In genomic region chr7:96277550-96277949, GRCm38 (mm10) we compare ENCODE assay signal across 20 mouse cellular contexts.
DNase-seq lines count a peak whose midpoint lies in the region; ATAC-seq lines count a peak whose summit lies in the region.
"Had no signal": no experiment of that assay in that cellular context is flagged by ENCODE, and none has a peak within 500 bp of the region (broad histone marks: within the 10 kb centered on the region; RNA-seq: fewer than 3 reads in every experiment).

No protein-coding gene starts in this region.

- H3K36me3 ChIP-seq in forebrain, embryonic 10.5 days (replicated peaks) = peaks cover 15% of the 10 kb centered on the region
- peaks cover 13% of the 10 kb centered on the region for H3K36me3 ChIP-seq in midbrain, embryonic 10.5 days
- H3K36me3 ChIP-seq in neural tube, embryonic 14.5 days (ENCODE audit: control insufficient read depth, insufficient read depth, low read length) = no peaks in the 10 kb centered on the region
- H3K36me3 ChIP-seq in heart, embryonic 11.5 days (ENCODE audit: control insufficient read depth, insufficient read depth, low read length) = no peaks in the 10 kb centered on the region
- H3K36me3 ChIP-seq: liver, embryonic 15.5 days had no signal

- peak; percentile 38 for DNase-seq in embryo, embryonic 11 days
- DNase-seq in embryo, embryonic 10 days (ENCODE audit: low spot score) = no peak
- no peak for DNase-seq in forebrain, embryonic 10.5 days (ENCODE audit: extremely low spot score, low spot score)
- no peak for DNase-seq in midbrain, embryonic 10.5 days (ENCODE audit: low spot score)
- no peak for DNase-seq in yolk sac, embryonic 10.5 days (ENCODE audit: low spot score)
- no peak for DNase-seq in right cerebral cortex, postnatal 10 days (ENCODE audit: low spot score in 2 of 2)
- DNase-seq: adrenal gland, adult 2 months; cerebellum, adult 9-10 months; gastrocnemius, postnatal 10 days; heart, adult 2 months; kidney, postnatal 25 days; layer of hippocampus, adult 9-11 months had no signal

- no peak overlapping the region for H3K9ac ChIP-seq in neural tube, embryonic 14.5 days (replicated peaks; ENCODE audit: low read depth, low read length)
- no peak overlapping the region for H3K9ac ChIP-seq in heart, embryonic 11.5 days (ENCODE audit: low read depth, low read length)
- H3K9ac ChIP-seq: hindbrain, embryonic 14.5 days; liver, embryonic 15.5 days had no signal

- 49% methylated on average over 10 of the region's 10 CpGs for WGBS in forebrain, embryonic 10.5 days
- 52% methylated on average over 10 of the region's 10 CpGs for WGBS in midbrain, embryonic 10.5 days
- 50% methylated on average over 10 of the region's 10 CpGs for WGBS in neural tube, embryonic 14.5 days
- 80% methylated on average over 10 of the region's 10 CpGs for WGBS in heart, embryonic 11.5 days (ENCODE audit: insufficient replicate concordance)

- H3K27me3 ChIP-seq in forebrain, embryonic 10.5 days (ENCODE audit: poor library complexity, severe bottlenecking) = no peaks in the 10 kb centered on the region
- H3K27me3 ChIP-seq in midbrain, embryonic 10.5 days (ENCODE audit: low read depth, poor library complexity, severe bottlenecking) = no peaks in the 10 kb centered on the region
- no peaks in the 10 kb centered on the region for H3K27me3 ChIP-seq in neural tube, embryonic 14.5 days (ENCODE audit: control insufficient read depth, insufficient read depth, low read length)
- no peaks in the 10 kb centered on the region for H3K27me3 ChIP-seq in heart, embryonic 11.5 days (ENCODE audit: control insufficient read depth, insufficient read depth, low read length)
- H3K27me3 ChIP-seq: CH12.LX; liver, embryonic 15.5 days; megakaryocyte, embryonic 14.5 days had no signal

- ATAC-seq in neural tube, embryonic 14.5 days (ENCODE audit: low read depth) = peak; percentile 56; the same call in 1 of the 2 replicates
- ATAC-seq in heart, embryonic 11.5 days (replicated peaks; ENCODE audit: insufficient number of reproducible peaks, low FRiP score, low TSS enrichment) = no peak
- ATAC-seq: intestine, postnatal 0 days; lung, postnatal 0 days had no signal

- peaks cover 11% of the 10 kb centered on the region for H3K9me3 ChIP-seq in forebrain, embryonic 10.5 days
- peaks cover 13% of the 10 kb centered on the region for H3K9me3 ChIP-seq in midbrain, embryonic 10.5 days (replicated peaks)
- no peaks in the 10 kb centered on the region for H3K9me3 ChIP-seq in neural tube, embryonic 14.5 days (ENCODE audit: control insufficient read depth, low read length)
- H3K9me3 ChIP-seq in heart, embryonic 11.5 days (replicated peaks; ENCODE audit: control insufficient read depth, low read length) = no peaks in the 10 kb centered on the region
- H3K9me3 ChIP-seq: liver, embryonic 15.5 days had no signal

- H3K4me2 ChIP-seq in neural tube, embryonic 14.5 days (ENCODE audit: low read depth, low read length) = no peak overlapping the region
- H3K4me2 ChIP-seq in heart, embryonic 11.5 days = no peak overlapping the region
- H3K4me2 ChIP-seq: hindbrain, embryonic 14.5 days; liver, embryonic 15.5 days had no signal

- H3K27ac ChIP-seq in forebrain, embryonic 10.5 days = peak overlapping the region; percentile 70; the same call in 1 of the 2 replicates
- peak overlapping the region; percentile 57 for H3K27ac ChIP-seq in midbrain, embryonic 10.5 days (replicated peaks)
- H3K27ac ChIP-seq in neural tube, embryonic 14.5 days (ENCODE audit: low read depth, low read length) = no peak overlapping the region
- H3K27ac ChIP-seq in heart, embryonic 11.5 days (ENCODE audit: low read depth, low read length) = no peak overlapping the region
- H3K27ac ChIP-seq: heart, adult 2 months; hindbrain, embryonic 14.5 days; liver, embryonic 15.5 days had no signal

- no peak overlapping the region for H3K4me3 ChIP-seq in forebrain, embryonic 10.5 days
- no peak overlapping the region for H3K4me3 ChIP-seq in midbrain, embryonic 10.5 days
- no peak overlapping the region for H3K4me3 ChIP-seq in neural tube, embryonic 14.5 days (ENCODE audit: low read depth, low read length)
- no peak overlapping the region for H3K4me3 ChIP-seq in heart, embryonic 11.5 days (ENCODE audit: low read depth, low read length)
- H3K4me3 ChIP-seq: heart, adult 2 months; liver, embryonic 15.5 days; megakaryocyte, embryonic 14.5 days had no signal

- peaks cover 34% of the 10 kb centered on the region for H3K4me1 ChIP-seq in forebrain, embryonic 10.5 days
- H3K4me1 ChIP-seq in midbrain, embryonic 10.5 days = peaks cover 27% of the 10 kb centered on the region
- peaks cover 3% of the 10 kb centered on the region; the same call in 1 of the 2 replicates for H3K4me1 ChIP-seq in neural tube, embryonic 14.5 days (ENCODE audit: control insufficient read depth, insufficient read depth, low read length)
- H3K4me1 ChIP-seq in heart, embryonic 11.5 days (ENCODE audit: control insufficient read depth, insufficient read depth, low read length) = no peaks in the 10 kb centered on the region
- H3K4me1 ChIP-seq: liver, embryonic 15.5 days; megakaryocyte, embryonic 14.5 days had no signal

Comparison
In these comparisons a context has a peak if more than half of its experiments do, and no peak if none do; other contexts are left out.
1. H3K27ac ChIP-seq: peak in forebrain, embryonic 10.5 days (single experiment) and midbrain, embryonic 10.5 days (single experiment); none in neural tube, embryonic 14.5 days (single experiment) and heart, embryonic 11.5 days (single experiment).